Mouse (Mus musculus) heart, postnatal 10 days (tissue): ENCODE measurements around the gene Prkg1. TPM values are rescaled to one million over a fixed set of nuclear protein-coding genes. Genes with fewer than 3 reads are reported as not detected.
A peak's percentile ranks its signal among the peaks of the same experiment; 100 is the strongest.

Source experiments
- DNase-seq, 2 experiments: peaks; one replicate each; pipeline ENCODE4 v3.0.0; 2021
- intact Hi-C: fragments of 180-260 bp; cut with DNase I; formaldehyde crosslinking; loops from one replicate; pipeline ENCODE4 v1.15.1; 2025
- total RNA-seq, 2 experiments: library from RNA; stranded (reverse); gene quantifications; 2 replicates each; pipeline ENCODE4 v1.2.3; 2021

Prkg1 gene
- total RNA-seq, 2 experiments from 2014 or later, result 20.8 to 25.6 TPM

GRCm38 (mm10) chr19:31082662-31083429 lies 682.0 kb downstream of the Prkg1 start, which contains the start of gene Cstf2t:
TSS of gene Cstf2t (plus strand) at chr19:31082837.
- peak; percentile 100 for DNase-seq
- intact Hi-C loops, result loop anchor here (5.0 to 10.0 kb wide), 2 partner anchors 241 to 672 kb away; no protein-coding TSS in a partner anchor

- intact Hi-C loops, result loop anchor here (5.0 to 10.0 kb wide), 2 partner anchors 240 to 673 kb away; no protein-coding TSS in a partner anchor
- no peak for DNase-seq
These were observed 682.6 kb downstream of the Prkg1 start for GRCm38 (mm10) chr19:31082226-31082625.

- intact Hi-C loops, result no loop called here
- DNase-seq, result no peak
These were observed 686.6 kb downstream of the Prkg1 start for GRCm38 (mm10) chr19:31078241-31078640.

GRCm38 (mm10) chr19:31076106-31076505 lies 688.7 kb downstream of the Prkg1 start:
- no peak for DNase-seq
- intact Hi-C loops, result no loop called here

GRCm38 (mm10) chr19:31074717-31075063 lies 690.1 kb downstream of the Prkg1 start:
- peak in 1 of 2 experiments; percentile 50 for DNase-seq
- intact Hi-C loops, result no loop called here

GRCm38 (mm10) chr19:31073959-31074716 lies 690.7 kb downstream of the Prkg1 start:
- intact Hi-C loops, result no loop called here
- DNase-seq, result peak; percentile 15 to 22

GRCm38 (mm10) chr19:31065206-31065781 lies 699.5 kb downstream of the Prkg1 start:
- peak; percentile 21 to 43 for DNase-seq

GRCm38 (mm10) chr19:31064740-31065139 lies 700.1 kb downstream of the Prkg1 start:
- DNase-seq, result peak; percentile 9 to 15
- intact Hi-C loops, result no loop called here

More at GRCm38 (mm10) chr19:31065206-31065781, 699.5 kb downstream of the Prkg1 start:
- intact Hi-C loops, result no loop called here

- no peak for DNase-seq
- intact Hi-C loops, result no loop called here
These were observed 718.2 kb downstream of the Prkg1 start for GRCm38 (mm10) chr19:31046601-31047000.

- intact Hi-C loops, result no loop called here
These were observed 723.6 kb downstream of the Prkg1 start for GRCm38 (mm10) chr19:31040948-31041847.

GRCm38 (mm10) chr19:31038951-31039350 lies 725.9 kb downstream of the Prkg1 start:
- DNase-seq, result no peak
- intact Hi-C loops, result no loop called here

More at GRCm38 (mm10) chr19:31040948-31041847, 723.6 kb downstream of the Prkg1 start:
- no peak for DNase-seq

- no peak for DNase-seq
- intact Hi-C loops, result no loop called here
These were observed 733.2 kb downstream of the Prkg1 start for GRCm38 (mm10) chr19:31031596-31031995.

GRCm38 (mm10) chr19:31026797-31027196 lies 738.0 kb downstream of the Prkg1 start:
- no peak for DNase-seq
- intact Hi-C loops, result no loop called here

GRCm38 (mm10) chr19:31011528-31012133 lies 753.2 kb downstream of the Prkg1 start:
- DNase-seq, result no peak
- intact Hi-C loops, result no loop called here

GRCm38 (mm10) chr19:30998572-30998971 lies 766.3 kb downstream of the Prkg1 start:
- intact Hi-C loops, result no loop called here

GRCm38 (mm10) chr19:30990390-30990789 lies 774.4 kb downstream of the Prkg1 start:
- DNase-seq, result no peak
- intact Hi-C loops, result no loop called here

More at GRCm38 (mm10) chr19:30998572-30998971, 766.3 kb downstream of the Prkg1 start:
- no peak for DNase-seq

GRCm38 (mm10) chr19:30982436-30982835 lies 782.4 kb downstream of the Prkg1 start:
- DNase-seq, result no peak
- intact Hi-C loops, result no loop called here

GRCm38 (mm10) chr19:30978096-30978495 lies 786.7 kb downstream of the Prkg1 start:
- DNase-seq, result no peak
- intact Hi-C loops, result no loop called here

GRCm38 (mm10) chr19:30950610-30951009 lies 814.2 kb downstream of the Prkg1 start:
- intact Hi-C loops, result no loop called here
- DNase-seq, result no peak

GRCm38 (mm10) chr19:30948202-30948601 lies 816.6 kb downstream of the Prkg1 start:
- DNase-seq, result no peak
- intact Hi-C loops, result no loop called here
